Comparison of ENCODE assay signal across 9 mouse cellular contexts in genomic region chr13:37130637-37131036, GRCm38 (mm10).
DNase-seq lines count a peak whose midpoint lies in the region; ATAC-seq lines count a peak whose summit lies in the region.
"Had no signal": no experiment of that assay in that cellular context is flagged by ENCODE, and none has a peak within 500 bp of the region (broad histone marks: within the 10 kb centered on the region; RNA-seq: fewer than 3 reads in every experiment).

No protein-coding gene starts in this region.

- no peak overlapping the region for H3K27ac ChIP-seq in heart, embryonic 11.5 days (ENCODE audit: low read depth, low read length)
- H3K27ac ChIP-seq in brown adipose tissue, adult 24 weeks (replicated peaks; ENCODE audit: low read depth, low read length), result peak overlapping the region; percentile 84
- H3K27ac ChIP-seq in forebrain, embryonic 15.5 days (replicated peaks), result no peak overlapping the region
- no peak overlapping the region for H3K27ac ChIP-seq in hindbrain, embryonic 11.5 days (ENCODE audit: low read depth, low read length)
- H3K27ac ChIP-seq: embryonic facial prominence, embryonic 15.5 days had no signal

- H3K4me2 ChIP-seq in heart, embryonic 11.5 days, result no peak overlapping the region
- no peak overlapping the region for H3K4me2 ChIP-seq in forebrain, embryonic 15.5 days (replicated peaks)
- no peak overlapping the region for H3K4me2 ChIP-seq in hindbrain, embryonic 11.5 days (replicated peaks; ENCODE audit: low read depth, low read length)
- H3K4me2 ChIP-seq: embryonic facial prominence, embryonic 15.5 days had no signal

- no peak overlapping the region for H3K9ac ChIP-seq in heart, embryonic 11.5 days (ENCODE audit: low read depth, low read length)
- H3K9ac ChIP-seq in forebrain, embryonic 15.5 days (replicated peaks), result no peak overlapping the region
- no peak overlapping the region for H3K9ac ChIP-seq in hindbrain, embryonic 11.5 days (ENCODE audit: low read depth, low read length)
- H3K9ac ChIP-seq: embryonic facial prominence, embryonic 15.5 days had no signal

- no peaks in the 10 kb centered on the region for H3K4me1 ChIP-seq in heart, embryonic 11.5 days (ENCODE audit: control insufficient read depth, insufficient read depth, low read length)
- no peaks in the 10 kb centered on the region for H3K4me1 ChIP-seq in brown adipose tissue, adult 24 weeks (ENCODE audit: control insufficient read depth, insufficient read depth, insufficient read length, low read length)
- peaks cover 30% of the 10 kb centered on the region for H3K4me1 ChIP-seq in megakaryocyte, embryonic 14.5 days
- no peaks in the 10 kb centered on the region for H3K4me1 ChIP-seq in forebrain, embryonic 15.5 days
- H3K4me1 ChIP-seq in hindbrain, embryonic 11.5 days (replicated peaks; ENCODE audit: control insufficient read depth, insufficient read depth, low read length), result no peaks in the 10 kb centered on the region
- H3K4me1 ChIP-seq: embryonic facial prominence, embryonic 15.5 days had no signal

- peak; percentile 37 for DNase-seq in heart, adult 8-10 months (ENCODE audit: low spot score)
- DNase-seq in layer of hippocampus, postnatal 14 days (ENCODE audit: low spot score in 2 of 2), result peak; percentile 12 to 13
- DNase-seq in hindbrain, embryonic 11.5 days (ENCODE audit: low spot score), result no peak

- no peaks in the 10 kb centered on the region for H3K27me3 ChIP-seq in heart, embryonic 11.5 days (ENCODE audit: control insufficient read depth, insufficient read depth, low read length)
- no peaks in the 10 kb centered on the region for H3K27me3 ChIP-seq in megakaryocyte, embryonic 14.5 days (replicated peaks)
- H3K27me3 ChIP-seq in forebrain, embryonic 15.5 days, result no peaks in the 10 kb centered on the region
- H3K27me3 ChIP-seq in hindbrain, embryonic 11.5 days (ENCODE audit: control insufficient read depth, insufficient read depth, low read length), result no peaks in the 10 kb centered on the region
- H3K27me3 ChIP-seq: embryonic facial prominence, embryonic 15.5 days had no signal

- no peaks in the 10 kb centered on the region for H3K36me3 ChIP-seq in heart, embryonic 11.5 days (ENCODE audit: control insufficient read depth, insufficient read depth, low read length)
- H3K36me3 ChIP-seq in megakaryocyte, embryonic 14.5 days (replicated peaks; ENCODE audit: low read length), result no peaks in the 10 kb centered on the region
- H3K36me3 ChIP-seq in forebrain, embryonic 15.5 days, result no peaks in the 10 kb centered on the region
- H3K36me3 ChIP-seq in hindbrain, embryonic 11.5 days (ENCODE audit: control insufficient read depth, insufficient read depth, low read length), result no peaks in the 10 kb centered on the region
- H3K36me3 ChIP-seq: embryonic facial prominence, embryonic 15.5 days had no signal

- H3K4me3 ChIP-seq in heart, embryonic 11.5 days (ENCODE audit: low read depth, low read length), result no peak overlapping the region
- H3K4me3 ChIP-seq in brown adipose tissue, adult 24 weeks (ENCODE audit: insufficient read depth, low read depth, low read length), result no peak overlapping the region
- H3K4me3 ChIP-seq in megakaryocyte, embryonic 14.5 days (replicated peaks), result peak overlapping the region; percentile 75
- H3K4me3 ChIP-seq in forebrain, embryonic 15.5 days, result no peak overlapping the region
- no peak overlapping the region for H3K4me3 ChIP-seq in hindbrain, embryonic 11.5 days (ENCODE audit: low read depth, low read length)
- H3K4me3 ChIP-seq: embryonic facial prominence, embryonic 15.5 days had no signal

- ATAC-seq in heart, embryonic 11.5 days (replicated peaks; ENCODE audit: insufficient number of reproducible peaks, low FRiP score, low TSS enrichment), result no peak
- ATAC-seq in erythroblast, adult 5-6 weeks (replicated peaks; ENCODE audit: low FRiP score, poor library complexity, severe bottlenecking), result no peak
- ATAC-seq in forebrain, embryonic 15.5 days (replicated peaks), result no peak
- ATAC-seq in hindbrain, embryonic 11.5 days (ENCODE audit: low FRiP score), result no peak

- H3K9me3 ChIP-seq in heart, embryonic 11.5 days (replicated peaks; ENCODE audit: control insufficient read depth, low read length), result no peaks in the 10 kb centered on the region
- no peaks in the 10 kb centered on the region for H3K9me3 ChIP-seq in megakaryocyte, embryonic 14.5 days
- no peaks in the 10 kb centered on the region for H3K9me3 ChIP-seq in forebrain, embryonic 15.5 days
- no peaks in the 10 kb centered on the region for H3K9me3 ChIP-seq in hindbrain, embryonic 11.5 days (ENCODE audit: control insufficient read depth, low read length)
- H3K9me3 ChIP-seq: embryonic facial prominence, embryonic 15.5 days had no signal

- 73% methylated on average over 10 of the region's 10 CpGs for WGBS in heart, embryonic 11.5 days (ENCODE audit: insufficient replicate concordance)
- 81% methylated on average over 10 of the region's 10 CpGs for WGBS in forebrain, embryonic 15.5 days
- WGBS in hindbrain, embryonic 11.5 days, result 90% methylated on average over 10 of the region's 10 CpGs
